Mouse (Mus musculus) forebrain, embryonic 16.5 days (tissue): ENCODE measurements around the gene Itk. TPM values are rescaled to one million over a fixed set of nuclear protein-coding genes. Genes with fewer than 3 reads are reported as not detected.

Source experiments
- ATAC-seq: fragments of 200-750 bp; cut with Nextera tagmentation; 2 replicates; pipeline ENCODE4 v1.8.0; 2017; ENCODE audit warnings: mild to moderate bottlenecking, moderate library complexity
- H3K27ac ChIP-seq: fragments of 300-500 bp; sonication (generic); 2 replicates; pipeline ENCODE4 v1.5.1; 2014; ENCODE audit warnings: low read length, control low read depth
- H3K27me3 ChIP-seq: fragments of 300-500 bp; sonication (generic); replicated peaks from 2 replicates; pipeline ENCODE4 v1.6.1; 2014; ENCODE audit warnings: low read length; ENCODE audit not compliant: control insufficient read depth, insufficient read depth
- H3K36me3 ChIP-seq: fragments of 300-500 bp; sonication (generic); 2 replicates; pipeline ENCODE4 v1.6.1; 2014; ENCODE audit not compliant: control insufficient read depth, insufficient read depth
- H3K4me1 ChIP-seq: fragments of 300-500 bp; sonication (generic); replicated peaks from 2 replicates; pipeline ENCODE4 v1.6.1; 2014; ENCODE audit warnings: low read length; ENCODE audit not compliant: control insufficient read depth, insufficient read depth
- H3K4me2 ChIP-seq: fragments of 300-500 bp; sonication (generic); 2 replicates; pipeline ENCODE4 v1.6.1; 2014; ENCODE audit warnings: mild to moderate bottlenecking, low read length, control low read depth
- H3K4me3 ChIP-seq: fragments of 300-500 bp; sonication (generic); replicated peaks from 2 replicates; pipeline ENCODE4 v1.5.1; 2014; ENCODE audit warnings: mild to moderate bottlenecking, low read length, control low read depth
- H3K9ac ChIP-seq: fragments of 300-500 bp; sonication (generic); replicated peaks from 2 replicates; pipeline ENCODE4 v1.6.1; 2014; ENCODE audit warnings: low read depth, low read length, control low read depth
- H3K9me3 ChIP-seq: fragments of 300-500 bp; sonication (generic); 2 replicates; pipeline ENCODE4 v1.6.1; 2016; ENCODE audit warnings: low read length; ENCODE audit not compliant: control insufficient read depth
- WGBS: fragments of 180-500 bp; shearing (Covaris S2); extraction: QIAGEN DNeasy Blood & Tissue Kit; methylation state at CpG from one replicate; pipeline ENCODE4 v1.1.7; 2014; 5-methylcytosine and 5-hydroxymethylcytosine counted together
- polyA plus RNA-seq: library from polyadenylated mRNA; unstranded; fragments of >200 nt; fragmentation: Nextera tagmentation; extraction: Ambion mirVana; gene quantifications from 2 replicates; pipeline ENCODE4 v1.2.1, GENCODE M21; 2015

Gene Itk
- polyA plus RNA-seq, 1 experiment from 2014 or later = not detected

DNA sequence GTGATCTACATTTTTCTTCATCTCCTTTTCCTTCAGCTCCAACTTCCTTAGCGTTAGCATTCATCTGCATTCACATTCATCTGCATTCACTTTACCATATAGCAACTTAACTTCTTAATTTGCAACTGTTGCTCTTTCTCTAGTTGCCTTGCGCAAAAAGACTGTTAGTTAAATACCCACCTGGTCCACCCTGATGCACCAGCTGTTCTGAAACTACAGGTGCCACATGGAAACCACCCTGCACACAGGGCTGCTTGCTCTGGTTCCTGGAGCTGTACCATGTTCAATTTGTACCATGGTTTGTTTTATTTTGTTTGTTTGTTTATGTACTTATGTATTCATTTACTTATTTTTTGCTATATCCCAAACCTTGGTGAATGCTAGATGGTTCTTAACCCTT is 6.4 kb upstream of the Itk start:
- 87% methylated on average over 2 of the region's 2 CpGs for WGBS
- no peak overlapping the region for H3K4me2 ChIP-seq
- H3K9ac ChIP-seq = no peak overlapping the region
- no peak for ATAC-seq
- no peak overlapping the region for H3K4me3 ChIP-seq
- H3K4me1 ChIP-seq = no peaks in the 10 kb centered on the region
- H3K27me3 ChIP-seq = no peaks in the 10 kb centered on the region
- no peaks in the 10 kb centered on the region for H3K9me3 ChIP-seq
- H3K36me3 ChIP-seq = no peaks in the 10 kb centered on the region
- no peak overlapping the region for H3K27ac ChIP-seq

DNA sequence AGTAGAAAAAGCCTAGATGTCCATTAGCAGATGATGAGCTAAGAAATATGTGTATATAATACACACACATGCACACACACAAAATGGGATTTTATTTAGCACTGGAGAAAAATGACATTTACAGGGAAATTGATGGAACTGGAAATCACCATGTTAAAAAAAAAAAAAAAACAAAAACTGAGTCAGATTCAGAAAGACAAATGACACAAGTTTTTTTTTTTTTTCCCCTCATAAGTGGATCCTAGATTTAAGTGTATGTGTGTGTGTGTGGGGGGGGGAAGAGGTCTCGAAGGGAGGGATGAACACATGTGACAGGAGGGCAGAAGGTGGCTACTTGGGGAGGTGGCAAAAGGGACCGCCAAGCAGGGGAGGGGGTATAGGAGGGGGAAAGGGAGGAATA is 5.8 kb upstream of the Itk start:
- Histone ChIP-seq H3K27ac (no peak overlapping the region), H3K36me3 (no peaks in the 10 kb centered on the region), H3K4me2 (no peak overlapping the region), H3K4me1 (no peaks in the 10 kb centered on the region), H3K4me3 (no peak overlapping the region), H3K9ac (no peak overlapping the region), H3K27me3 (no peaks in the 10 kb centered on the region), H3K9me3 (no peaks in the 10 kb centered on the region)
- ATAC-seq = no peak
- 81% methylated on average over 2 of the region's 2 CpGs for WGBS

DNA sequence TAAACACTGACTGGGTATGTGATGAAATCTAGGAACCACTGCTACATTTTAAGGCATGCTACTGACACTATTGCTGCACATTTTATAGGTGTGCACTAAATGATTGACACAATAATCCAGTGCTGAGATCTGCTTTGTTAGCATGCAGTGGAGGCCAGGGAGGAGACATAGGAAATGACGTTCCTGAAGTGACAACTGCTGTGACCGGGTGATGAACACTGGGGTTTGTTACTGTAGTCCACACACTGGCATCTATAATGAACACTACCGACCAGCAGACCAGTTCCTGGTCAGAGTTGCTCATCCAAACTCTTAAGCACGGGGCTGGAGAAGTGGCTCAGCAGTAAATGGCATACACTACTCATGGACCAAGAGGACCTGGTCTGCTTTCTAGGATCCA is 4.1 kb upstream of the Itk start:
- no peak overlapping the region for H3K9ac ChIP-seq
- H3K4me3 ChIP-seq = no peak overlapping the region
- no peaks in the 10 kb centered on the region for H3K4me1 ChIP-seq
- 82% methylated on average over 4 of the region's 4 CpGs for WGBS
- no peak overlapping the region for H3K4me2 ChIP-seq
- no peaks in the 10 kb centered on the region for H3K36me3 ChIP-seq
- no peaks in the 10 kb centered on the region for H3K27me3 ChIP-seq
- no peaks in the 10 kb centered on the region for H3K9me3 ChIP-seq
- no peak overlapping the region for H3K27ac ChIP-seq
- no peak for ATAC-seq

DNA sequence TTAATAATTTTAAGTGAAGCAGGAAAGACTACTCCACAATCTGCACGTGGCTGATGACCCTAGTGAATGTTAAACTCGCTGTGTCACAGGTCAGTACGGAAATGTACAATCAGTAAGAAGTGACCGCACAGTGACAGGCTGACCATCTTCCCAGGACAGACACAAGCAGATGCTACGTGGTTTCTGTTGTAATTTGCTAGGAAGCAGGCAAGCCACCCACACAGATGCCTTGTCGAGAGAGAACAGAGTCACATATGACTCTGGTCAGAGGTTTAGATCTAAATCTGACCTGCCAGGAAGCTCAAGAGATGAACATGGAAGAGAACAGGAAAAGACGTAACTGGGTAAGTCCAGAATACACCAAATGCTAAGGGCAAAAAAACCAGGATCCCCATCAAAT is 3.6 kb upstream of the Itk start:
- Histone ChIP-seq H3K9ac (no peak overlapping the region), H3K4me3 (no peak overlapping the region), H3K9me3 (no peaks in the 10 kb centered on the region), H3K4me1 (no peaks in the 10 kb centered on the region), H3K36me3 (no peaks in the 10 kb centered on the region), H3K27ac (no peak overlapping the region), H3K4me2 (no peak overlapping the region), H3K27me3 (no peaks in the 10 kb centered on the region)
- 86% methylated on average over 7 of the region's 7 CpGs for WGBS
- ATAC-seq = no peak

DNA sequence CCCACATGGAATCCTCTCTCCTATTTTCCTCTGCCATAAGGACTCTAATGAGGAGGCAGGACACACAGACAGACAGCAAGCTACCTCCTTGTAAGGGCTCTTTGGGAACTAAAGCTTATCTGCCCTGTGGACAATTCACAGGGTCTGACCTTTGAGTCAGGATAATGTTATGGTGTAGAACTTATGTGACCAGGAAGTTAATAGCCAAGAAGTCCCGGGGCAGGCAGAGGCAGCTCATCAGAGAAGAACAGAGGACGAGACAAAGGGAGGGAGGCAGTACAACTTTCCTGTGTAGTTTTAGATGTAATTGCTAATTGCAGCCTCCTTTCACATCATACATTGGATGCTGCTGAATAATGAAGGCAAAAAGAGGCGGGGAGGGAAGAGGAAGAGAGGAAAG is 1.3 kb upstream of the Itk start:
- no peak overlapping the region for H3K4me2 ChIP-seq
- no peaks in the 10 kb centered on the region for H3K27me3 ChIP-seq
- H3K9me3 ChIP-seq = no peaks in the 10 kb centered on the region
- no peak for ATAC-seq
- no peak overlapping the region for H3K9ac ChIP-seq
- 11% methylated on average over 3 of the region's 3 CpGs for WGBS
- H3K4me3 ChIP-seq = no peak overlapping the region
- H3K4me1 ChIP-seq = no peaks in the 10 kb centered on the region
- no peaks in the 10 kb centered on the region for H3K36me3 ChIP-seq
- no peak overlapping the region for H3K27ac ChIP-seq

DNA sequence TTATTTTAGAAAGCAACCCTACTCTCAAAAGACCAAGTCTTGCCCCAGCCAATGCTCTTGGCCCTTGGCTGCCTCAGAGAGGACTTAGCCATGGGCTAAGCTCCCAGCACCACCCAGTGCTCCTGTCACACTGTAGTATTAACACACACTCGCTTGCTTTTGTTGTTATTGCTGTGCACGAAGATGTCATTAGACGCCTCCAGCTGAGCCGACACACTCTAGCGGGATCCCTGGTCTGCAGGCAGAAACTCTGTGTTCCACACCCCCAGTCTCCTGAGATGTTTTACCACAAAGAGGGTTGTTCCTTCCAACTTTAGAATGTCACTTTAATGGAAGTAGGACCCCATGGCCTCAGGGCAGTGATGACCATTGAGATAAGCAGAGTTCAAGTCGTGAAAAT is 877 bp downstream of the Itk start:
- Histone ChIP-seq H3K4me3 (no peak overlapping the region), H3K36me3 (no peaks in the 10 kb centered on the region), H3K9me3 (no peaks in the 10 kb centered on the region), H3K4me2 (no peak overlapping the region), H3K27ac (no peak overlapping the region), H3K9ac (no peak overlapping the region), H3K27me3 (no peaks in the 10 kb centered on the region), H3K4me1 (no peaks in the 10 kb centered on the region)
- WGBS = 76% methylated on average over 6 of the region's 6 CpGs
- no peak for ATAC-seq

DNA sequence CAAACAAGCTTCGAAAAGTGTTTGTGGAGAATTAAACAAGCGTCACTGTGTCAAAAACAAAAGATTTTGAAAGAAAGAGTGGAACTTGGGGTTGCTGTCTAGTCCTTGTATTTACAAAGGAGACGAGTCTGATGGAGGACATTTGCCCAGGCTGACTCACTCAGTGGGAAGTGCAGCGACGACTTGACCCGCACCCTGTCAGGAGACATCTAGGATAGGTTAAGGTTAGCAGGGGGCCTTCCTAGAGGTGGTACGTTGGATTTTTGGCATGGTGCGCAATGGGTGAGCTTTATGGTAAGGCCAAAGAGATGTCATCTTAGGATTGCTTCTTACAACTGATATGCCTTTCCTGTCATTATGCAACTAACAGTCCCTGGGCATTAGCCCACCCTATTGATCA is 2.3 kb downstream of the Itk start:
- no peak for ATAC-seq
- H3K27ac ChIP-seq = no peak overlapping the region
- no peak overlapping the region for H3K4me3 ChIP-seq

DNA sequence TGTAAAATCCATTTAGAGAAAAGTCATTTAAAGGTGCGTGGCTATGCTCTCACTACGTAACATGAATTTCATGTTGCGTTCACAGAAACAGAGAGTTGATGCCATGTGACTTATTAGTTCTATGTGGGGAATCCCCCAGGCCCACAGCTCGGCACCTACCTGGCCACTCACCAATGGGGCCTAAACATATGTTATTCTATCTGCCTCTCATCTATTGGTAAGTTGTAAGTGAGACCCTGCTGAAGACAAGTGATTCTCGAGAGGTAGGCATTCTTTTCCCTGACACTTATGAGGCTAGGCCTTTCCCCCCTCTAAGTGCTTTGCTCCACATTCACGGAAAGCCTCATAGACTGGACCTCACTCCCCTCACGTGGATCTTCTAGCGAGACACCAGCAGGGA is 2.8 kb downstream of the Itk start:
- ATAC-seq = no peak
- H3K4me2 ChIP-seq = no peak overlapping the region
- no peak overlapping the region for H3K9ac ChIP-seq
- no peaks in the 10 kb centered on the region for H3K27me3 ChIP-seq
- no peaks in the 10 kb centered on the region for H3K4me1 ChIP-seq
- no peak overlapping the region for H3K27ac ChIP-seq
- no peaks in the 10 kb centered on the region for H3K9me3 ChIP-seq
- 90% methylated on average over 8 of the region's 8 CpGs for WGBS
- no peaks in the 10 kb centered on the region for H3K36me3 ChIP-seq
- no peak overlapping the region for H3K4me3 ChIP-seq

More for the DNA sequence above, 2.3 kb downstream of the Itk start:
- H3K9ac ChIP-seq = no peak overlapping the region
- no peaks in the 10 kb centered on the region for H3K27me3 ChIP-seq
- H3K36me3 ChIP-seq = no peaks in the 10 kb centered on the region
- no peaks in the 10 kb centered on the region for H3K4me1 ChIP-seq
- H3K4me2 ChIP-seq = no peak overlapping the region
- WGBS = 91% methylated on average over 8 of the region's 8 CpGs
- no peaks in the 10 kb centered on the region for H3K9me3 ChIP-seq

DNA sequence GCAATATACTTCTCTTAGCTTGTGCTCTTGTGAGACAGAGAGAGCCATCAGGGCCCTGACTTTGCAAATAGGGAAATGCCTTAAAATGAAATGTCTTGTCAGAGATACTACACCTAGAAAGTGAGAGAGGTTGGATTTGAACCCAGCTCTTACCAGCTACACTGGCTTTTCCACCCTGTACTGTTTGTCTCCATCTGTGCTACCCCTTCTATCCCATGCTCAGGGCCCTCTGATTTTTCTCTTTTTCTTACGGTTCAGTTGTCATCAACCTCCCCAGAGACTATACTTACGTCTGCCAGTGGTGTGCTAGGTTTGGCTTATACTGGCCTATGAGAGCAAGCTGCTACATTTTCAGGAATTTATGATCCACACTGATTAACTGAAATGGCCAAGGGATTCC is 4.4 kb downstream of the Itk start:
- no peak overlapping the region for H3K4me3 ChIP-seq
- no peaks in the 10 kb centered on the region for H3K4me1 ChIP-seq
- H3K9me3 ChIP-seq = no peaks in the 10 kb centered on the region
- H3K27ac ChIP-seq = no peak overlapping the region
- ATAC-seq = no peak
- 90% methylated on average over 2 of the region's 2 CpGs for WGBS
- no peaks in the 10 kb centered on the region for H3K27me3 ChIP-seq
- no peak overlapping the region for H3K9ac ChIP-seq
- H3K36me3 ChIP-seq = no peaks in the 10 kb centered on the region
- no peak overlapping the region for H3K4me2 ChIP-seq

DNA sequence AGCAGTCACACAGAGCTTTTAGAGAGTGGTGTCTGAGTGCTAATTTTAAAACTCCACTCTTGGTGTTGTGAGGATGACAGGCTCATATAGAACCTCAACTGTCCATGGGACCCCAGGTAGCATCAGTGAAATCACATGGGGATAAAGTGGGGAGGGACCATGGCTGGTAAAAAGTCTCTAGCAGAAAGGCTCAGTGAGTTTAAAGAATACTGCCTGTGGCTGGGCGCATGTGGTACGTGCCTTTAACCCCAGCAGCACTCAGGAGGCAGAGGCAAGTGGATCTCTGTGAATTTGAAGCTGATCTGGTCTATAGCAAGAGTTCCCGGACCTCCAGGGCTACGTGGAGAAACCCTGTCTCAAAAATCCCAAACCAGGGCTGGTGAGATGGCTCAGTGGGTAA is 6.8 kb downstream of the Itk start:
- 94% methylated on average over 4 of the region's 4 CpGs for WGBS
- no peaks in the 10 kb centered on the region for H3K27me3 ChIP-seq
- no peaks in the 10 kb centered on the region for H3K9me3 ChIP-seq
- H3K4me1 ChIP-seq = no peaks in the 10 kb centered on the region
- no peak overlapping the region for H3K27ac ChIP-seq
- no peak for ATAC-seq
- H3K4me2 ChIP-seq = no peak overlapping the region
- H3K9ac ChIP-seq = no peak overlapping the region
- H3K36me3 ChIP-seq = no peaks in the 10 kb centered on the region
- no peak overlapping the region for H3K4me3 ChIP-seq
